Mouse (Mus musculus): Measurements from ENCODE around the gene Keg1.

Gene Keg1

GRCm38 (mm10) chr19:12762212-12763130 lies 66.9 kb downstream of the Keg1 start:
- peak; percentile 29 for DNase-seq (ENCODE audit: low read depth, low spot score)

- DNase-seq (ENCODE audit: low read depth, low spot score), result no peak
Measured at GRCm38 (mm10) chr19:12765308-12765707, 69.7 kb downstream of the Keg1 start, which contains the start of gene Cntf. Cntf (minus strand) TSS chr19:12765632.
